In genomic region chr14:77886941-77887340, GRCm38 (mm10) we compare ENCODE assay signal across 27 mouse cellular contexts.
"Had no signal": no experiment of that assay in that cellular context is flagged by ENCODE, and none has a peak within 500 bp of the region (broad histone marks: within the 10 kb centered on the region; RNA-seq: fewer than 3 reads in every experiment).

No protein-coding gene starts in this region.

- H3K36me3 ChIP-seq: heart, embryonic 13.5 days; heart, embryonic 15.5 days; hindbrain, embryonic 13.5 days; hindbrain, embryonic 15.5 days; kidney, embryonic 15.5 days; limb, embryonic 13.5 days; limb, embryonic 15.5 days; liver, embryonic 12.5 days had no signal

- DNase-seq: gastrocnemius, adult 2 months; gastrocnemius, postnatal 10 days; gastrocnemius, postnatal 25 days; heart, adult 18-20 months; heart, postnatal 14 days; heart, postnatal 36 days; kidney, adult 11 months; kidney, adult 2 months; kidney, adult 9 months; kidney, postnatal 14 days; kidney, postnatal 4 days; layer of hippocampus, adult 9-11 months; layer of hippocampus, postnatal 36 days; left cerebral cortex, postnatal 4 days had no signal

- H3K4me3 ChIP-seq: gastrocnemius, adult 2 months; heart, embryonic 13.5 days; heart, embryonic 15.5 days; hindbrain, embryonic 13.5 days; hindbrain, embryonic 15.5 days; kidney, embryonic 15.5 days; layer of hippocampus, adult 2 months; limb, embryonic 13.5 days; limb, embryonic 15.5 days; liver, embryonic 12.5 days had no signal

- H3K9ac ChIP-seq: heart, embryonic 13.5 days; heart, embryonic 15.5 days; hindbrain, embryonic 13.5 days; hindbrain, embryonic 15.5 days; kidney, embryonic 15.5 days; limb, embryonic 13.5 days; limb, embryonic 15.5 days; liver, embryonic 12.5 days had no signal

- H3K27me3 ChIP-seq: heart, embryonic 13.5 days; heart, embryonic 15.5 days; hindbrain, embryonic 13.5 days; hindbrain, embryonic 15.5 days; kidney, embryonic 15.5 days; limb, embryonic 13.5 days; limb, embryonic 15.5 days; liver, embryonic 12.5 days had no signal

- H3K27ac ChIP-seq: gastrocnemius, adult 2 months; heart, embryonic 13.5 days; heart, embryonic 15.5 days; hindbrain, embryonic 13.5 days; hindbrain, embryonic 15.5 days; hindbrain, postnatal 0 days; kidney, embryonic 15.5 days; kidney, postnatal 0 days; layer of hippocampus, adult 2 months; limb, embryonic 13.5 days; limb, embryonic 15.5 days; liver, embryonic 12.5 days had no signal

- H3K4me1 ChIP-seq: heart, embryonic 13.5 days; heart, embryonic 15.5 days; hindbrain, embryonic 13.5 days; hindbrain, embryonic 15.5 days; kidney, embryonic 15.5 days; limb, embryonic 13.5 days; limb, embryonic 15.5 days; liver, embryonic 12.5 days had no signal

- H3K4me2 ChIP-seq: heart, embryonic 11.5 days; heart, embryonic 13.5 days; heart, embryonic 15.5 days; hindbrain, embryonic 13.5 days; hindbrain, embryonic 15.5 days; kidney, embryonic 15.5 days; limb, embryonic 13.5 days; limb, embryonic 15.5 days; liver, embryonic 12.5 days had no signal

- H3K9me3 ChIP-seq: heart, embryonic 15.5 days; hindbrain, embryonic 13.5 days; hindbrain, embryonic 15.5 days; limb, embryonic 15.5 days had no signal

- ATAC-seq: hindbrain, postnatal 0 days; intestine, embryonic 16.5 days; liver, embryonic 12.5 days had no signal
